Mouse (Mus musculus): ENCODE results near the gene Lpin1. TPM values are rescaled to one million over a fixed set of nuclear protein-coding genes. Genes with fewer than 3 reads are reported as not detected.

Gene Lpin1
- polyA plus RNA-seq, 1 experiment from 2014 or later: 7.1 TPM

- H3K4me1 ChIP-seq (ENCODE audit: control insufficient read depth, insufficient read depth, low read length): no peaks in the 10 kb centered on the region
- no peak overlapping the region for H3K4me2 ChIP-seq (ENCODE audit: low read depth, severe bottlenecking)
- no peak overlapping the region for H3K9ac ChIP-seq (ENCODE audit: low read length)
- no peaks in the 10 kb centered on the region for H3K27me3 ChIP-seq (ENCODE audit: control insufficient read depth, insufficient read depth, low read length)
- no peak overlapping the region for H3K27ac ChIP-seq (replicated peaks; ENCODE audit: low read depth, low read length)
- no peak overlapping the region for H3K4me3 ChIP-seq (ENCODE audit: low read depth, low read length)
- no peak for DNase-seq (ENCODE audit: low spot score)
- ATAC-seq (ENCODE audit: insufficient number of reproducible peaks, low FRiP score, low TSS enrichment, low read depth): no peak
- H3K9me3 ChIP-seq (ENCODE audit: control insufficient read depth, low read length): no peaks in the 10 kb centered on the region
- H3K36me3 ChIP-seq (ENCODE audit: control insufficient read depth, insufficient read depth, low read length): peaks cover 3% of the 10 kb centered on the region; the same call in 1 of the 2 replicates
- WGBS: 91% methylated on average over 8 of the region's 8 CpGs
Measured at GRCm38 (mm10) chr12:16562181-16562580, 48.6 kb downstream of the Lpin1 start.

- WGBS: 22% methylated on average over 4 of the region's 4 CpGs
- no peak for DNase-seq (ENCODE audit: low spot score)
Measured at GRCm38 (mm10) chr12:16557271-16557670, 53.5 kb downstream of the Lpin1 start.

GRCm38 (mm10) chr12:16554171-16554570 lies 56.6 kb downstream of the Lpin1 start:
- no peak overlapping the region for H3K4me2 ChIP-seq (ENCODE audit: low read depth, severe bottlenecking)
- no peak overlapping the region for H3K27ac ChIP-seq (replicated peaks; ENCODE audit: low read depth, low read length)
- H3K9me3 ChIP-seq (ENCODE audit: control insufficient read depth, low read length): no peaks in the 10 kb centered on the region
- no peak for DNase-seq (ENCODE audit: low spot score)
- H3K27me3 ChIP-seq (ENCODE audit: control insufficient read depth, insufficient read depth, low read length): no peaks in the 10 kb centered on the region
- no peak overlapping the region for H3K4me3 ChIP-seq (ENCODE audit: low read depth, low read length)
- no peak for ATAC-seq (ENCODE audit: insufficient number of reproducible peaks, low FRiP score, low TSS enrichment, low read depth)
- 0 out of 2 replicates have a peak, but pooled peaks cover 2% of the 10 kb centered on the region for H3K36me3 ChIP-seq (ENCODE audit: control insufficient read depth, insufficient read depth, low read length)
- WGBS: 87% methylated on average over 8 of the region's 8 CpGs
- no peaks in the 10 kb centered on the region for H3K4me1 ChIP-seq (ENCODE audit: control insufficient read depth, insufficient read depth, low read length)
- no peak overlapping the region for H3K9ac ChIP-seq (ENCODE audit: low read length)

More at GRCm38 (mm10) chr12:16557271-16557670, 53.5 kb downstream of the Lpin1 start:
- ATAC-seq (ENCODE audit: insufficient number of reproducible peaks, low FRiP score, low TSS enrichment, low read depth): no peak
- no peak overlapping the region for H3K9ac ChIP-seq (ENCODE audit: low read length)
- no peak overlapping the region for H3K4me3 ChIP-seq (ENCODE audit: low read depth, low read length)
- H3K4me1 ChIP-seq (ENCODE audit: control insufficient read depth, insufficient read depth, low read length): no peaks in the 10 kb centered on the region
- H3K27me3 ChIP-seq (ENCODE audit: control insufficient read depth, insufficient read depth, low read length): no peaks in the 10 kb centered on the region
- H3K9me3 ChIP-seq (ENCODE audit: control insufficient read depth, low read length): no peaks in the 10 kb centered on the region
- H3K36me3 ChIP-seq (ENCODE audit: control insufficient read depth, insufficient read depth, low read length): 0 out of 2 replicates have a peak, but pooled peaks cover 2% of the 10 kb centered on the region
- no peak overlapping the region for H3K27ac ChIP-seq (replicated peaks; ENCODE audit: low read depth, low read length)
- H3K4me2 ChIP-seq (ENCODE audit: low read depth, severe bottlenecking): no peak overlapping the region

GRCm38 (mm10) chr12:16552108-16552771 lies 58.5 kb downstream of the Lpin1 start:
- Histone ChIP-seq H3K4me2 (ENCODE audit: low read depth, severe bottlenecking) (no peak overlapping the region), H3K36me3 (ENCODE audit: control insufficient read depth, insufficient read depth, low read length) (0 out of 2 replicates have a peak, but pooled peaks cover 2% of the 10 kb centered on the region), H3K9me3 (ENCODE audit: control insufficient read depth, low read length) (no peaks in the 10 kb centered on the region), H3K4me3 (ENCODE audit: low read depth, low read length) (no peak overlapping the region), H3K27ac (replicated peaks; ENCODE audit: low read depth, low read length) (no peak overlapping the region), H3K4me1 (ENCODE audit: control insufficient read depth, insufficient read depth, low read length) (no peaks in the 10 kb centered on the region), H3K27me3 (ENCODE audit: control insufficient read depth, insufficient read depth, low read length) (no peaks in the 10 kb centered on the region), H3K9ac (ENCODE audit: low read length) (no peak overlapping the region)
- 88% methylated on average over 13 of the region's 13 CpGs for WGBS
- ATAC-seq (ENCODE audit: insufficient number of reproducible peaks, low FRiP score, low TSS enrichment, low read depth): no peak
- no peak for DNase-seq (ENCODE audit: low spot score)

- Histone ChIP-seq H3K4me2 (ENCODE audit: low read depth, severe bottlenecking) (no peak overlapping the region), H3K9ac (ENCODE audit: low read length) (no peak overlapping the region), H3K4me3 (ENCODE audit: low read depth, low read length) (no peak overlapping the region), H3K36me3 (ENCODE audit: control insufficient read depth, insufficient read depth, low read length) (0 out of 2 replicates have a peak, but pooled peaks cover 2% of the 10 kb centered on the region), H3K9me3 (ENCODE audit: control insufficient read depth, low read length) (no peaks in the 10 kb centered on the region), H3K27ac (replicated peaks; ENCODE audit: low read depth, low read length) (no peak overlapping the region), H3K4me1 (ENCODE audit: control insufficient read depth, insufficient read depth, low read length) (no peaks in the 10 kb centered on the region), H3K27me3 (ENCODE audit: control insufficient read depth, insufficient read depth, low read length) (no peaks in the 10 kb centered on the region)
- no peak for DNase-seq (ENCODE audit: low spot score)
- 72% methylated on average over 12 of the region's 12 CpGs for WGBS
- ATAC-seq (ENCODE audit: insufficient number of reproducible peaks, low FRiP score, low TSS enrichment, low read depth): 0 out of 2 replicates have a peak, but pooled peaks have one; percentile 51
Measured at GRCm38 (mm10) chr12:16550983-16551454, 59.7 kb downstream of the Lpin1 start.

- H3K4me1 ChIP-seq (ENCODE audit: control insufficient read depth, insufficient read depth, low read length): no peaks in the 10 kb centered on the region
- H3K36me3 ChIP-seq (ENCODE audit: control insufficient read depth, insufficient read depth, low read length): 0 out of 2 replicates have a peak, but pooled peaks cover 2% of the 10 kb centered on the region
- DNase-seq (ENCODE audit: low spot score) (no peak), ATAC-seq (ENCODE audit: insufficient number of reproducible peaks, low FRiP score, low TSS enrichment, low read depth) (no peak)
- no peaks in the 10 kb centered on the region for H3K27me3 ChIP-seq (ENCODE audit: control insufficient read depth, insufficient read depth, low read length)
- H3K4me2 ChIP-seq (ENCODE audit: low read depth, severe bottlenecking): no peak overlapping the region
- H3K4me3 ChIP-seq (ENCODE audit: low read depth, low read length): no peak overlapping the region
- H3K9me3 ChIP-seq (ENCODE audit: control insufficient read depth, low read length): no peaks in the 10 kb centered on the region
- 69% methylated on average over 12 of the region's 12 CpGs for WGBS
- no peak overlapping the region for H3K27ac ChIP-seq (replicated peaks; ENCODE audit: low read depth, low read length)
- H3K9ac ChIP-seq (ENCODE audit: low read length): no peak overlapping the region
Measured at GRCm38 (mm10) chr12:16548824-16549375, 61.9 kb downstream of the Lpin1 start.

- WGBS: 86% methylated on average over 5 of the region's 5 CpGs
- Histone ChIP-seq H3K9ac (ENCODE audit: low read length) (no peak overlapping the region), H3K27me3 (ENCODE audit: control insufficient read depth, insufficient read depth, low read length) (no peaks in the 10 kb centered on the region), H3K36me3 (ENCODE audit: control insufficient read depth, insufficient read depth, low read length) (no peaks in the 10 kb centered on the region), H3K4me3 (ENCODE audit: low read depth, low read length) (no peak overlapping the region), H3K27ac (replicated peaks; ENCODE audit: low read depth, low read length) (0 out of 2 replicates have a peak overlapping the region, but pooled peaks have one; percentile 21), H3K4me1 (ENCODE audit: control insufficient read depth, insufficient read depth, low read length) (peaks cover 14% of the 10 kb centered on the region), H3K9me3 (ENCODE audit: control insufficient read depth, low read length) (no peaks in the 10 kb centered on the region), H3K4me2 (ENCODE audit: low read depth, severe bottlenecking) (no peak overlapping the region)
- ATAC-seq (ENCODE audit: insufficient number of reproducible peaks, low FRiP score, low TSS enrichment, low read depth) (no peak), DNase-seq (ENCODE audit: low spot score) (no peak)
Measured at GRCm38 (mm10) chr12:16541606-16542005, 69.2 kb downstream of the Lpin1 start.

GRCm38 (mm10) chr12:16540712-16541111 lies 70.1 kb downstream of the Lpin1 start:
- H3K9me3 ChIP-seq (ENCODE audit: control insufficient read depth, low read length): no peaks in the 10 kb centered on the region
- H3K27me3 ChIP-seq (ENCODE audit: control insufficient read depth, insufficient read depth, low read length): no peaks in the 10 kb centered on the region
- H3K27ac ChIP-seq (replicated peaks; ENCODE audit: low read depth, low read length): peak overlapping the region; percentile 51; the same call in 1 of the 2 replicates
- no peak overlapping the region for H3K4me3 ChIP-seq (ENCODE audit: low read depth, low read length)
- DNase-seq (ENCODE audit: low spot score): no peak
- ATAC-seq (ENCODE audit: insufficient number of reproducible peaks, low FRiP score, low TSS enrichment, low read depth): 0 out of 2 replicates have a peak, but pooled peaks have one; percentile 32
- no peak overlapping the region for H3K4me2 ChIP-seq (ENCODE audit: low read depth, severe bottlenecking)
- H3K4me1 ChIP-seq (ENCODE audit: control insufficient read depth, insufficient read depth, low read length): peaks cover 14% of the 10 kb centered on the region
- no peak overlapping the region for H3K9ac ChIP-seq (ENCODE audit: low read length)
- WGBS: 71% methylated on average over 8 of the region's 8 CpGs
- no peaks in the 10 kb centered on the region for H3K36me3 ChIP-seq (ENCODE audit: control insufficient read depth, insufficient read depth, low read length)
